Mouse (Mus musculus): ENCODE results near the gene Tecta. TPM values are rescaled to one million over a fixed set of nuclear protein-coding genes. Genes with fewer than 3 reads are reported as not detected.

Tecta gene
- polyA plus RNA-seq (2014; fragmentation: Illumina TruSeq; extraction: RNeasy Lipid Tissue Mini Kit (QIAGEN cat#74804); ENCODE audit: low read depth, low replicate concordance) = not detected

DNA sequence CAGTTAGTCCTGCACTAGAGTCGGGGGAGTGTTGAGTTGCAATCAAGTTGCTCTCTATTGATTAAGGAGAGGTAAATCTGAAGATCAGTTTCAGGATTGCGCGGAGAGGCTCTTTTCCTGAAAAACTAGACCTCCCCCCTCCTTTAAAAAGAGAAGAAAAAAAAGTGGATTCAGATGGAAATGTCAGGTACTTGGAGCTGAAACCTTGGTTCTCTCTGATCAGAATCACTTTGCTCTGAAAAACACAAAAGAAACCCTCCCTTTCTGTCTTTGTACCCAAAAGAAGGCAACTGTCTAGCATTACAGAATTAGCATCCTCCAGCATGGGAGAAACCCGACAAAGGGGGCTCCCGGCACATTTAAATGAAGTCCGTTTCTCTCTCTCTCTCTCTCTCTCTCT, at the start of gene Tecta:
Gene Tecta, minus strand, starts transcription at position 101 of the 400 bp plus-strand sequence.

Other genes with a start within 250 kb of the Tecta start
- gene Sc5d, start 135.7 kb downstream of the Tecta start, polyA plus RNA-seq (2014; fragmentation: Illumina TruSeq; extraction: RNeasy Lipid Tissue Mini Kit (QIAGEN cat#74804); ENCODE audit: low read depth, low replicate concordance) = 1,011 TPM
- 53.0 TPM for gene Tbcel, start 107.9 kb upstream of the Tecta start, polyA plus RNA-seq (2014; fragmentation: Illumina TruSeq; extraction: RNeasy Lipid Tissue Mini Kit (QIAGEN cat#74804); ENCODE audit: low read depth, low replicate concordance)